Mouse (Mus musculus) cerebellum, adult (tissue): ENCODE results near the gene Cfap157.

ENCODE experiments used
- ATAC-seq: cut with Nextera tagmentation; 2 replicates; pipeline ENCODE4 v1.9.2; 2017; ENCODE audit warnings: mild to moderate bottlenecking, moderate library complexity, mixed read lengths; ENCODE audit not compliant: insufficient number of reproducible peaks, low FRiP score, low TSS enrichment

The Cfap157 gene

DNA sequence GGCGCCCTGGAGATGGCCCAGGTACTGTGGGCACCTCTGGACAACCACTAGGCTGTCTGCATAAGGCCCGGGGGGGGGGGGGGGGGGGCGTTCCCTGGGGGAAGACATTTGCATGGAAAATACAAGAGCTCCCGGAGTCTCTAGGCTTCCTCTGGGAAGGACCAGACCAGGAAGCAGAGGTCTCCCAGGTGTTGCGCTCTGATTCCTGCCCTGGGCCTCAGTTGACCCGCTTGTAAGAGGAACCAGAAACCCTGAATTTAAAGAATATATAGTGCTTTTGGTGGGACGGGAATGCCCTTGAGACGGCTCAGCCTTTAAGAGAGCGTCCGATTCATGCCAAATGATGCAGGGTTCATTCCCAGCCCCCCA, 32.6 kb downstream of the Cfap157 start:
- ATAC-seq: no peak

DNA sequence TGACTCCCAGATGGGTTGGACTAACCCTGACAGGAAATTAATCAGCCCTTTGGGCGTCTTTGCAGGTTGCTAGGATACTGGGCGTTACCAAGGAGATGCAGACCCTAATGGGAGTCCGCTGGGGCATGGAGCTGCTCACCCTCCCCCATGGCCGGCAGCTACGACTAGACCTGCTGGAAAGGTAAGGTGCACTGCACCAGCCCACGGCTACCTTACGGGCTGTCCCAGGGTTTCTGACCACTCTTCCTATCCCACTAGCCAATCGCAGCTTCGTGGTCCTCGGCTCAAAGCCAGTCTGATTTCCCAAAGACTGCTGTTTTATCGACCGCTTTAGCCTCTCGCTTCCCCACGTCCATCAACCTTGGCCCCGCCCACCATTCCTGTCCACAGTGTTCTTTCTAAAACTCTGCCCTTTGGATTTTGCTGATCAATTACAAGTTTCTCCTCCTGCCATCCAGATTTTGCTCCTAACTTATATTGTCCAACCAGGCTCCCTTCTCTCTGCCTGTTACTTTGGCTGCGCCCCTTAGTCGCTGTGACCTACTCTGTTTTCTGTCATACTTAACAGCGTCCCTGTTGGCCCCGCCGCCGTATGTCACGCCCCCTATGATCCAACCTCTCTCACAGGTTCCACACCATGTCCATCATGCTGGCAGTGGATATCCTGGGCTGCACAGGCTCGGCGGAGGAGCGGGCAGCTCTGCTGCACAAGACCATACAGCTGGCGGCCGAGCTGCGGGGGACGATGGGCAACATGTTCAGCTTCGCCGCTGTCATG, 33.2 kb downstream of the Cfap157 start:
- ATAC-seq: no peak

DNA sequence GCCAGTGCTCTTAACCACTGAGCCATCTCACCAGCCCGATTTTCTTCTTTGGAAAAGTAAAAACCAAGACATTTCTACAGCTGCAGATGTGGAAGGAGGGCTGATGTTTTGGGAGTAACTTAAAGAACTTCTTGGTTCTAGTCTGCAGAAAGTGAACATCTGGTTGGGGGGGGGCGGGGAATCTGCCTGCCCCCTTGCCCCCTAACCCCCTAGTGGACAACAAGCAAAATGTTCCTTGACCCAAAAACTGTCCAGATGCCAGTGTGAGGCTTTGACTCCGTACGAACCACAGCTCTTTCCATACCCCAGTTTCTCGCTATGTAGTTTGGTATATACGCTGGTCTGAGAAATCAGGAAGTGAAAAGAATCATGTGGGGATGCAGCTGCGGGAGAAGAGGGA, 34.0 kb downstream of the Cfap157 start:
- ATAC-seq: no peak

DNA sequence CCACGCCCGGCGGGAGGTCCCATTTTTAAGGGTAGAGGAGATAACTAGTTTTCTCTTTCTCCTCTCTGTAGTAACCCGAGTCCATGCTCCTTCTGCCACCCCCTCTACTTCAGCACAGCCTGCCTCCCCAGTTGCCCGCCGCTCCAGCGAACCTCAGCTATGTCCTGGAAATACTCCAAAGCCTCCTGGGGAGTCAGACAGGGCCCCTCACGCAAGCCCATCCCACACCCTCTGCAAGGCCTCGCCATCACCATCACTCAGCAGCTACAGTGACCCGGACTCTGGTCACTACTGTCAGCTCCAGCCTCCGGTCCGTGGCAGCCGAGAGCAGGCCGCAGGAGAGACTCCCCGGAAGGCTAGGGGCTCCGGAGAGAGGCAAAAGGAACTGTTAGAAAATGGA, 35.1 kb downstream of the Cfap157 start:
- ATAC-seq: no peak

DNA sequence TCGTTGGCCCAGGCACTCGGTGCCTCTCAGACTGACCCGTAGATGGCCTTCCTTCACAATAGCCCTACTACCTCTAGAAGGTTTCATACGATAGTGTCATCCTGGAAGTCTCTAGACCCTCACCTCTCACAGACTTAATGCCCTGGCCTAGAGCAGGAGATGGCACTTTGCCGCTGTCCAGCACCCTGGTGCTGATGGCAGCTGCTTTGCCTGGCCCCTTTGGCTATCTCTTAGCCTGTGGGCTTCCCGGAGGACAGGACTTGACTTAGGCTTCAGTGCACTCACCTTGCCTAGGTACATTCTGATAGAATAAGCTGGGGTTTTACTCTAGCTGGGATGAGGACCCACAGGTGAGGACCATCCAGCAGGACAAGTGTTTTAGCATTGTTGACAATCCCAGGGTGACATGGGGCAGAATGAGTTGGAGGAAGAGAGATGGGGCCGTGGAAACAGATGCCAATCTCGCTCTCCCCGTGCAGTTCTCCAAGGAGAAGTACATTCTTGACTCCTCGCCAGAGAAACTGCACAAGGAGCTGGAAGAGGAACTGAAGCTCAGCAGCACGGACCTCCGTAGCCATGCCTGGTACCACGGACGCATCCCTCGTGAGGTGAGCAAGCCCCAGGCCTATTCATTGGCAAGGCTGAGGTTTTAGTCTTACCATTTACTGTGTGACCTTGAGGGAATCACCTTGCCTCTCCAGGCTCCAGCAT, 39.8 kb downstream of the Cfap157 start:
- no peak for ATAC-seq

DNA sequence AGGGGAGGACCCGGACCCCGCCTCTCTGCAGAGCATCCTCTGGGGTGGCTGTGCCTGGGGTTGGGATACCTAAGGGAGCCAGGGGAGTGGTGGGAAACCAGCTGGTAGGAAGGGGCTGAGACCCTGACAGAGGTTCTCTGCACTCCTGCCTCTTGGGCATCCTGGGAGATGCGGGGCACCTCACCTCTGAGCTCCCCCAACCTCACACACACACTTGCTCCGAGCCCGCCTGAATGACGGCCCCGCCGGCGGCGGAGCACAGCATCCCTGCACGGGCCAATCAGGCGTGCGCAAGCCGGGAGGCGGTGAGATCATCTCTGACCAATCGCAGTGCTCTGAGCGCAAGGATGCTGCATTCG, 42.1 kb downstream of the Cfap157 start:
- peak; percentile 91 for ATAC-seq

DNA sequence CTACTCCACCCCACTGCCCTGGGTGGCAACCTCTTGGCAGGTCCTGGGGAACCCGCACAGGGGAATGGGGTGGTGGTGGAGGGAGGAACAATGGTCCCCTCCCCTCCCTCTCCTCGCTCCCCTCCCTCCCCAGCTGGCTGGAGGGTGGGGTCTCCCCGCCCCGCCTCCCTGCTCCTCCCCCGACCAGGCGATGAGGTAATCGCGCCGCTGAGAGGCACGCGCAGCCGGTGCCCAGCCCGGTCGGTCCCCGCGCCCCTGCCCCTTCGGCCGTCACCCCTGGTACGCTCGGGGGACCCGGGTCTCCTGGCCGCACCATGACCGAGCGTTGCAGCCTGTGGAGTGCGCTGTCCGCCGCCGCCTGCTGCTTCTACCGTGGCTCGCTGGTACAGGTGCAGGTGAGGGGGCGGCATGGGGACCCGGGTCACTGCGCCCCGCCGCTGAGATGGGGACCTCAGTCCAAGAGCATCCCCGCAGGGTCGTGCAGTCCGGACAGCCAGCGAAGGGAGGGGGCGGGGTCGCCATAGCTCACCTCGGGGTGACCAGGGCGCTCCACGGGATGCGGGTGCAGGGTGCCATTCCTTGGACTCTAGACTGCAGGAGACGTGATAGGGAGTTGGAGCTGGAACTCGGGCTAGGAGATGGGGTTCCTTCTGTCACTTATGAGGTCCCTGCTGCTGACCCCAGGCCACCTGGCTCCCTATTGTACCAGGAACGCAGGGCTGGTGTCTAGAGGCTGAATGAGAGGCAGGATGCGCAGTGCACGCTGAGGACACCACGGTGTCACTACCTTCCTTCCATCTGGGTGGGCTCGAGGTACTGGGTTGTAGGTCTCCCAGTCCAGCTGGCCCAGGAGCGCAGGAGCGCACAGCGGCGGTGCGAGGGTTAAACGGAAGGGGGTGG, 42.7 kb downstream of the Cfap157 start:
- no peak; the same call in 1 of the 2 replicates for ATAC-seq

DNA sequence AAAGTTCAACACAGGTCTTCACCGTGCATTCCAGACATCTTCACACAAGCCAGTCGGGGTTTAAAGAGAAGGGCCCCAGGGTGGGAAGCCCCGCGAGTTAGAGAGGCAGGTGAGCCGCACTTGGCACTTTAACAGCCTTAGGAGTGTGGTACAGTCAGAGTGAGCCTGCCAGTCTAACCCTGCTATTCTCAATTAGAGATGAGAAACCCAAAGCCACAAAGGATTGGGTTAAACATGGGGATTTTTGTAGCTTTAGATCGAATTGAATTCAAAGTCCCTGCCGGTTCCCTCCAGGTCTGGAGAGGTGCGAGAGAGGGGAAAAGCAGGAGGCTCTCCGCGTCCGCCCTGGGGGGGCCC, 43.3 kb downstream of the Cfap157 start, which contains the start of gene 6330409D20Rik:
Gene 6330409D20Rik, minus strand, starts transcription at position 101 of the 357 bp plus-strand sequence.
- ATAC-seq: no peak

DNA sequence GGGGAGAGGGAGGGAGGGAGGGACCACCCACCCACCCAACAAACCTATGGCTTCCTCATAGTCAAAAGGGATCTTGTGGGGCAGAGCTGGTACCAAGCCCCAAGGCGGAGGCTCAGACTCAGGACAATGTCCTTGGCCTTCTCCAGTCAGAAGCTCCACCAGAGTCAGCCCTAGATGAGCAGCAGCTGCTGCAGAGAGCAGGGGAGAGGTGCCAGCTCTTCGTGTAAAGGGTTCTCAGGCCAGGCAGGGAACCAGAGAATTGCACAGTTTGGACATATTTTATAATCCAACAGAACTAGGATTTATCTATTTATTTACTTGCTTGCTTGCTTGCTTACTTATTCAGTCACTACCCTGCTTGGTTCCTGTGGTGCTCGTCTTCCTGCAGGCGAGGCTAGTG, 44.9 kb downstream of the Cfap157 start:
- ATAC-seq: no peak

DNA sequence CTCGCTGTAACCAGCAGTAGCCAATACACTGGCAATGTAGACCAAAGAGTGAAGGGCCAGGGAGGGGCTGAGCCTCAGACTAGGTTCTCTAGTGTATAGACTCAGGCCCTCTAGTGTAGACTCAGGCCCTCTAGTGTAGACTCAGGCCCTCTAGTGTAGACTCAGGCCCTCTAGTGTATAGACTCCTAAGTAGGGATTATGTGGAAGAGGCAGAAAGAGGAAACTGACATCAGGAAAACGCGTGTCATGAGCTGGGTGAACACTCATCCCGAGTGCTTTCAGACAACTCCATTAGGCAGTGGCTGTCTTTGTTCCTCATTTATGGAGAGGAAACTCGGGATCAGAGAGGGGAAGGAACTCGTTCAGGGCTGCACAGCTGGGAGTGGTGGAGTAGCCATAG, 47.2 kb downstream of the Cfap157 start:
- ATAC-seq: no peak

DNA sequence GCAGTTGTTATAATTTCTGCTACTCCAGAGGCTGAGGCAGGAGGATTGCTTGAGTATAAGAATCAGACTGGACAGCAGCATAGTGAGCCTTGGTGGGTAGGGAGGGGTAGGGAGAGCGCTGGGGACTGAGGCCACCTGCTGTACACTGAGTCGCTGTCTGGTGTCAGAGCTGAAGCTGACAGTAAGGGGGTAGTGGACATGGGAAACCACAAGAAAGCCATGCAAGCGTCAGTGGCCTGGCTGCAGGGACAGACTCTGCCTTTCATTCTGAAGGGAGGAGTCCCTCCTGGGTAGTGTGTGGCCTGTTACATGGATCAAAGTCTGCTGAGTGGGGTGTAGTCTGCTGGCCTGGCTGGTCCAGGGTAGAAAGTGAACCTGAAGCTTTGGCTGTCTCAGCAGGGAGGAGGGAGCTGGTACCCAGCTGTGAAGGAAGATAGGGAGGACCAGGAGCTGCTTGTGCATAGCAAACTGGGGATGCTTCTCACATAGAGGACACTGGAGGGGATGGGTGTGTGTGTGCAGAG, 47.9 kb downstream of the Cfap157 start:
- ATAC-seq: no peak

DNA sequence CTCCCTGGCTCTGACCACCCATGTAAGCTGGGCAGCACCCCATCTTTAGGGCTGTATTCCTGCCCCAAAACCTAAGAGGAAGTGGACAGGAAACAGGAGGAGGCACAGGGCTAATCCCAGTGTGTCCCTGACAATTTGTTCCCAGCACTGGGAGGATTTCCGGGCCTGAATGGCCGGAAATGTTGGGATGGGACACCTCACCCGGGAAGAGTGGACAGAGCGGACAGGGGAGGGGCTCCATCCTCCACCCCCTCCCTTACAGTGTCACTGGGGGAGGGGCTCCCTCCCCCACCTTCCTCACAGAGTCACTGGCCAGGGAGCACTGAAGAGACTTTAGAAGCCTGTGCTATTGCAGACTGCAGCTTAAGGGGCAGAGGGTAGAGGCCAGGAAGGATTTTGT, 49.3 kb downstream of the Cfap157 start:
- ATAC-seq: no peak

DNA sequence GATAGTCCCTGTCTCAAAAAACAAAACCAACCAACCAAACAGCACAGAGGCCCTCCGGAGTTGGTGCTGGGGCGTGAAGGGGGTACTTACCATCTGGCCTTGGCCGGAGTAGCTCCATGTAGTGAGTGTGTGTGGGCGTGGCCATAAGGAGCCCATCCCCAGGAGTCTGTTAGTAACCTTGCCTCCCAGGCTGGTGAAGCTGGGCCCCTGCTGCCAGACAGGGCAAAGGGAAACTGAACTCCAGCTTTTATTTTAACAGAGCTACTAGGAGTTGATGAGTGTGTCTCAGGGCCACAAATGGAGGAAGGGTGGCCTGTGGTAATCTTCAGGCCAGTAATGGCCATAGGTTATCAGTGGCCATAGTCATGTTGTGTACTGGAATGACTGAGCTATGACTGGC, 49.7 kb downstream of the Cfap157 start:
- no peak for ATAC-seq

DNA sequence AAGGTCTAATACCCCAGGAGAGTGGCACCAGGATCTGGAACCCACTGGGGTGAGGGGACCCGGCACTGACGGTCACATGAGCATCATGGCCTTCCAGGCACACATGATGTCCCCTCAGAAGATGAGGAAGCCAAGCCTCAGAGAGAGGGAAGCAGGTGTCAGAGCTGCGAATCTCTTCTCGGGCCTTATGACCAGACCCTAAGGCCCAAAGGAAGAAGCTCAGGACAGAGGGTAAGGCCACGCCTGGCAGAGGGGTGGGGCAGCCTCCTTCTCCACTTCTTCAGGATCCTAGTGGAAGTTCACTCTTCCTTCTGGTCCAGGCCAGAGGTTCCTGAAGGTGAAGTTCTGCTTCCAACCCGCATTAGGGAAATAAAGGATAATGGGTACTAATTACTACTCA, 51.5 kb downstream of the Cfap157 start:
- ATAC-seq: no peak

DNA sequence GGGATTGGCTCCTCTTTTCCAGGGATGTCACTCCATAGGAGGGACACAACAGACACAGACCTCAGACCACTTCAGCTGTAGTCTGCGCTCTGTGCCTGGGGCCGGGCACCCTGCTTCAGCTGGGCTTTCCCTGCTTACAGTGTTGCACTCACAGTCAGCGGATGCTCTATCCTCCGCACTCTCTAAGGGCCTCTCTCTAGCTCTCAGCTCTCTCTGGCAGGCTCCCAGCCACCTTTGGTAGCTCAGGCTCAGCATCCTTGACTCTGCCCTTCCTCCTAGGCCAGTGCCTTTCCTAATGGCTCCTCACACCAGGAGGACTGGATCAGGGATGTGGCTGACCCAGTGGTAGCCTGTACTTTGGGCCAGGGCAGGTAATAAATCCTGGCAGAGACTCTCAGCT, 52.3 kb downstream of the Cfap157 start:
- ATAC-seq: no peak

DNA sequence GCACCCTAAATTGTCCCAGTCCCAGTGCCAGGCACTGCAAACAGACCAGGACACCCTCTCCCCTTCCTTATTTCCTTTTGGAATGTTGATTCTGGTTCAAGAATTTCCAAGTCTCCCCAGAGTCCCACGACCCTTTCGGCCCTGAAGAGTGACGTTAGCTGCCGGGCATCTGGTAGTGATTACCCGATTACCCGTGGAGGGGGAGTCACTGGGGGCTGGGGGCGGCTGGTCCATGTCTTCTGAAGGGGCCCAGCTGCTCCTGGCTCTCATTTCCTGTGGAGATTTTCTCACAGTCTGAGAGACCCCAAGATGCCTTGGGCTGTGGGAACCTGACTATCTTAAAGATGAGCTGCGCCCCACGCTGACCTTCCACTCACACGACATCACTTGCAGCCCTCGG, 53.4 kb downstream of the Cfap157 start:
- ATAC-seq: no peak

DNA sequence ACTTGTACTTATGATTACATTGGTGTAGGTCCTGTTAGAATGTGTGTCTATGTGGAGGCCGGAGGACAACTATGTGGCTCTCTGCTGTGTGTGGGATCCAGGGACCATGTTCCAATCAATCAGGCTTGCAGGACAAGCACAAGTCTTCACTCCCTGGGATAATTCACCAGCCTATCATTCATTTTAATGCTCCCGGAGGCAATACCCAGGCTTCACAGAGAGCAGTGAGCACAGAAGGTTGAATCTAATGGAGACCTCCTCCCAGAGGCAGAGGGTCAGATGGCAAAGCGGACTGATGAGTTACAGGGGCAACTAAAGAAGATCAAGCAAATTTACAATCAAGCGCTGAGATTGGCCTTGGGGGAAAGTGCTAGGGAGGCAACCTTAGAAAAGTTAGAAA, 54.7 kb downstream of the Cfap157 start:
- ATAC-seq: no peak

DNA sequence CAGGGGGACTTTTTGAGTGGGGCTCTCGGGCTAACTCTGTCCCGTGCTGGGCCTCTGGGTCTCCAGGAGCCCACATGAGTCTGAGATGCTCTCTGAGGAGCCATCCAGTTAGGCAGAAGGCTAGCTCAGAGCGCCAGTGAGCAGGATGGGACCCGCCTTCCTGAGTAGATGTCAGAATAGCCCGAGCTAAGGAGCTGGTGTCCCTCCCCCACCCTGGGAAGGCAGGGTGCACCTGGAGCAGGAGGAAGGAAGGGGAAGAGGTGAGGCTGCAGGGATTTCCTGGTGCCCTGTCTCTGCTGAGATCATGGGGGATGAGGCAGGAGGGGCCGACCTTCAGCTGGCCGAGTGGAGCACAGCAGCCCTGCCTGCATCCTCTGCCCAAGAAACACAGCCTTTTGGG, 55.8 kb downstream of the Cfap157 start:
- ATAC-seq: no peak

DNA sequence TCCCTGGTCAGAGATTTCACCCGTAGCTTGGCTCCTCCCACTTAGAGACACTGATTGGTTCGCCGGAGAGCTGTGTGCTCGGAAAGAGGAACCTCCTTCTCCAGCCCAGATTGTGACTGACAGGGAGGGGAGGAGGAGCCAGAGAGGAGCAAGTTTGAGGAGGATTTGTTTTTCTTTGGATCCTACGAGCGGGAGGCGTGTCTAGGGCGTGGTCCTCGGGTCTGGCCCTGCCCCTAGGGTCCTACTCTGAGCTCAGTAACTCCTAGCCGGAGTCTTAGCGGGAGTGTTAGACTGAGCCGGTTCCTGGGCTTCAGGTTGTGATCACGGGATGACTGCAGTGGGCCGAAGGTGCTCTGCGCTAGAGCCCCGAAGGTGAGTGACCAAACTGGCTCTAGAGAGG, 56.8 kb downstream of the Cfap157 start:
- ATAC-seq: peak; percentile 97
